Mouse (Mus musculus) midbrain, postnatal 0 days (tissue): ENCODE data around the gene Mknk2. TPM values are rescaled to one million over a fixed set of nuclear protein-coding genes. Genes with fewer than 3 reads are reported as not detected.

Experiments
- ATAC-seq: fragments of 200-750 bp; cut with Nextera tagmentation; 2 replicates; pipeline ENCODE4 v1.8.0; 2017; ENCODE audit warnings: moderate number of reproducible peaks, mild to moderate bottlenecking, moderate TSS enrichment, moderate library complexity; ENCODE audit not compliant: low FRiP score
- DNase-seq: peaks from one replicate; pipeline ENCODE4 v3.0.0-alpha.2; 2015; ENCODE audit warnings: low spot score
- H3K27ac ChIP-seq: fragments of 300-500 bp; sonication (generic); 2 replicates; pipeline ENCODE4 v1.5.1; 2014; ENCODE audit warnings: low read depth, mild to moderate bottlenecking, low read length, mixed read lengths
- H3K27me3 ChIP-seq: fragments of 300-500 bp; sonication (generic); 2 replicates; pipeline ENCODE4 v1.6.1; 2014; ENCODE audit warnings: low read length, control low read depth, mixed read lengths; ENCODE audit not compliant: insufficient read depth
- H3K36me3 ChIP-seq: fragments of 300-500 bp; sonication (generic); 2 replicates; pipeline ENCODE4 v1.6.1; 2014; ENCODE audit warnings: low read length, control low read depth, mixed read lengths; ENCODE audit not compliant: insufficient read depth
- H3K4me1 ChIP-seq: fragments of 300-500 bp; sonication (generic); 2 replicates; pipeline ENCODE4 v1.6.1; 2014; ENCODE audit warnings: mild to moderate bottlenecking, control low read depth, antibody characterized with exemption, low read length, mixed read lengths; ENCODE audit not compliant: insufficient read depth
- H3K4me2 ChIP-seq: fragments of 300-500 bp; sonication (generic); 2 replicates; pipeline ENCODE4 v1.6.1; 2014; ENCODE audit warnings: low read depth, mild to moderate bottlenecking, low read length, mixed read lengths; ENCODE audit not compliant: poor library complexity, severe bottlenecking
- H3K4me3 ChIP-seq: fragments of 300-500 bp; sonication (generic); 2 replicates; pipeline ENCODE4 v1.5.1; 2014; ENCODE audit warnings: low read depth, mild to moderate bottlenecking, low read length, moderate library complexity
- H3K9ac ChIP-seq: fragments of 300-500 bp; sonication (generic); replicated peaks from 2 replicates; pipeline ENCODE4 v1.6.1; 2014; ENCODE audit warnings: mild to moderate bottlenecking, low read length, moderate library complexity, mixed read lengths; ENCODE audit not compliant: poor library complexity, severe bottlenecking
- H3K9me3 ChIP-seq: fragments of 300-500 bp; sonication (generic); 2 replicates; pipeline ENCODE4 v1.6.1; 2016; ENCODE audit warnings: low read length, control low read depth
- CTCF ChIP-seq: IDR thresholded peaks from 2 replicates; pipeline ENCODE4 v1.5.1; 2016; ENCODE audit warnings: antibody characterized with exemption, mild to moderate bottlenecking
- WGBS: fragments of 180-500 bp; shearing (Covaris S2); extraction: QIAGEN DNeasy Blood & Tissue Kit; methylation state at CpG from one replicate; pipeline ENCODE4 v1.1.7; 2014; 5-methylcytosine and 5-hydroxymethylcytosine counted together
- polyA plus RNA-seq: library from polyadenylated mRNA; unstranded; fragments of >200 nt; fragmentation: Nextera tagmentation; extraction: Ambion mirVana; gene quantifications from 2 replicates; pipeline ENCODE4 v1.2.1, GENCODE M21; 2015
- total RNA-seq: library from RNA; depleted of rRNA; stranded (reverse); fragments of >200 nt; gene quantifications from 2 replicates; pipeline ENCODE4 v1.2.3, GENCODE M21; 2014

Gene Mknk2
- total and polyA plus RNA-seq, 2 experiments from 2014 or later, result 36.0 to 74.6 TPM

GRCm38 (mm10) chr10:80703643-80704042, 25.7 kb upstream of the Mknk2 start:
- Histone ChIP-seq H3K36me3 (peaks cover 25% of the 10 kb centered on the region), H3K27ac (peak overlapping the region; percentile 84; the same call in 1 of the 2 replicates)
- no peak for ATAC-seq

GRCm38 (mm10) chr10:80702536-80703390, 24.9 kb upstream of the Mknk2 start:
- H3K9me3 ChIP-seq, result no peaks in the 10 kb centered on the region
- H3K27me3 ChIP-seq, result no peaks in the 10 kb centered on the region
- 2% methylated on average over 47 of the region's 47 CpGs for WGBS
- no peak for TF ChIP-seq CTCF
- ATAC-seq, result peak; percentile 88
- DNase-seq, result peak; percentile 95
- peak overlapping the region; percentile 62 for H3K9ac ChIP-seq
- H3K4me1 ChIP-seq, result peaks cover 14% of the 10 kb centered on the region
- H3K4me3 ChIP-seq, result peak overlapping the region; percentile 50
- peak overlapping the region; percentile 55 for H3K4me2 ChIP-seq
- peak overlapping the region; percentile 84 for H3K27ac ChIP-seq
- H3K36me3 ChIP-seq, result peaks cover 21% of the 10 kb centered on the region

More at GRCm38 (mm10) chr10:80703643-80704042, 25.7 kb upstream of the Mknk2 start:
- Histone ChIP-seq H3K4me1 (peaks cover 14% of the 10 kb centered on the region), H3K27me3 (no peaks in the 10 kb centered on the region), H3K9me3 (no peaks in the 10 kb centered on the region), H3K9ac (peak overlapping the region; percentile 62), H3K4me3 (peak overlapping the region; percentile 50), H3K4me2 (peak overlapping the region; percentile 55)
- no peak for TF ChIP-seq CTCF
- no peak for DNase-seq
- 96% methylated on average over 5 of the region's 5 CpGs for WGBS

DNA sequence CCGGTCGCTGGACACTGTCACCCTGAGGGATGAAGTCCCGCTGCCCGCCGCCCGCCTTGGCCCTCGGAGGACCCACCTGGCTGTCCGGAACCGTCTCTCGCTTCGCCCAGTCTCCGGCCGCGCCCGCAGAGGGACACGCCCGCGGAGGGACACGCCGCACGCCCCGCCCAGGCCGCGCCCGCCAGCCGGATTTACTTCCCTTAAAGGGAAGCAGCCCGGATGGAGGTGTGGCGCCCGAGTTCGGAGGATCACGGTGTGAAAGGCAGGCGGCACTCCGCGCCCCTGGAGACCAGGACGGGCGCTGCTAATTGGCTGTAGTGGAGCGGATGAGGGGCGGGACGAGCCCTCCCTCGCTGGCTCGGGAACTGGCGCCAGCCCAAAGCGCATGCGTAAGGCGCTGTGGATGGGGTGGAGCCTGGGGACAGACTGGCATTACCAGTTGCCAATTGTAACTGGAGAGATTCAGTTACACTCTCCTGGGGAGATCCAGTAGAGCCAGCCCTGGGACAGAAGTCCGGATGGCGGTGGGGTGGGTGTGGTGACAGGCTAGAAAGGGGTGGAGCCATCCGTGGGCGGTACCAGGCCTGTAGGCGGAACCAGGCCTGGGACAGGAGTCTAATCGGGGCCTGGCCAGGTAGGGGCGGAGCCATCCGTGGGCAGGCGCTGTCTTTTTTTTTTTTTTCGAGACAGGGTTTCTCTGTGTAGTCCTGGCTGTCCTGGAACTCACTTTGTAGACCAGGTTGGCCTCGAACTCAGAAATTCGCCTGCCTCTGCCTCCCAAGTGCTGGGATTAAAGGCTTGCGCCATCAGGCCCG, 24.0 kb upstream of the Mknk2 start, which contains the start of the genes Mob3a and Izumo4:
Gene Mob3a, minus strand, starts transcription at position 257 of the 815 bp plus-strand sequence.
Gene Izumo4, plus strand, starts transcription at position 464 of the 815 bp plus-strand sequence.
- Histone ChIP-seq H3K9me3 (no peaks in the 10 kb centered on the region), H3K4me2 (peak within 1 kb of the TSS; percentile 55), H3K4me1 (peaks cover 14% of the 10 kb centered on the region), H3K27me3 (no peaks in the 10 kb centered on the region), H3K27ac (peak within 1 kb of the TSS; percentile 84), H3K36me3 (peaks cover 12% of the 10 kb centered on the region), H3K9ac (peak within 1 kb of the TSS; percentile 62), H3K4me3 (peak within 1 kb of the TSS; percentile 50)
- DNase-seq (peak; percentile 100), ATAC-seq (peak; percentile 95)
- TF ChIP-seq CTCF, result peak; percentile 43
- WGBS, result under 1% methylated on average over 56 of the region's 59 CpGs

- Histone ChIP-seq H3K27ac (no peak overlapping the region), H3K4me2 (peak overlapping the region; percentile 55), H3K27me3 (no peaks in the 10 kb centered on the region), H3K9ac (no peak overlapping the region), H3K9me3 (no peaks in the 10 kb centered on the region), H3K4me1 (peaks cover 14% of the 10 kb centered on the region), H3K4me3 (peak overlapping the region; percentile 50), H3K36me3 (peaks cover 5% of the 10 kb centered on the region; the same call in 1 of the 2 replicates)
- DNase-seq (no peak), ATAC-seq (no peak)
- TF ChIP-seq CTCF, result 0 out of 2 replicates have a peak, but pooled peaks have one; percentile 0
- 46% methylated on average over 4 of the region's 4 CpGs for WGBS
These were observed 22.8 kb upstream of the Mknk2 start for GRCm38 (mm10) chr10:80700732-80701131.

DNA sequence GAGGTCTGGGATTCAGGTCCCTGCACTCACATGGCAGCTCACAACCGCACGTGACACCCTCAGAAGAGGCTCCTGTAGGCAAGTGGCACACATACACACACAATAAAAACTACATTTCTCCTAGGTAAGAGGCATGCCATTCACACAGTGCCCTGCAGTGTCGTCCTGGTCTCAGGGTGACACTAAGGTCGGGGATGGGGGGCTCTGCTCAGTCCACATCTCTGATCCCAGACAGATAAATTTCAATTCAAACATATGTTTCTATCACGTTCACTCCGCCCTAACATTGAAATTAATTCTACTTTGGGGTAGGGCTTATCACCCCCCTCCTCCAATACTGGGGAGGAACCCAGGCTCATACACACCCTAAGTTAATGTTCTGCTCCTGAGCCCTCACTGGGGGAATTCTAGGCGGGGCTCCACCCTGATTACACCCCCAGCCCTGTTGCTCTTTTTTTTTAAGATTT, 22.2 kb upstream of the Mknk2 start:
- H3K36me3 ChIP-seq, result peaks cover 5% of the 10 kb centered on the region; the same call in 1 of the 2 replicates
- WGBS, result 92% methylated on average over 7 of the region's 7 CpGs
- no peak overlapping the region for H3K4me3 ChIP-seq
- H3K4me1 ChIP-seq, result peaks cover 14% of the 10 kb centered on the region
- ATAC-seq, result no peak
- no peak overlapping the region for H3K27ac ChIP-seq
- 0 out of 2 replicates have a peak overlapping the region, but pooled peaks have one; percentile 55 for H3K4me2 ChIP-seq
- DNase-seq, result no peak
- H3K27me3 ChIP-seq, result no peaks in the 10 kb centered on the region
- 0 out of 2 replicates have a peak overlapping the region, but pooled peaks have one; percentile 33 for H3K9ac ChIP-seq
- no peak for TF ChIP-seq CTCF
- H3K9me3 ChIP-seq, result no peaks in the 10 kb centered on the region
